Mouse (Mus musculus): ENCODE data around the gene Rptor. TPM values are rescaled to one million over a fixed set of nuclear protein-coding genes. Genes with fewer than 3 reads are reported as not detected.

The Rptor gene
- polyA plus RNA-seq, 1 experiment from 2014 or later: 9.3 TPM

DNA sequence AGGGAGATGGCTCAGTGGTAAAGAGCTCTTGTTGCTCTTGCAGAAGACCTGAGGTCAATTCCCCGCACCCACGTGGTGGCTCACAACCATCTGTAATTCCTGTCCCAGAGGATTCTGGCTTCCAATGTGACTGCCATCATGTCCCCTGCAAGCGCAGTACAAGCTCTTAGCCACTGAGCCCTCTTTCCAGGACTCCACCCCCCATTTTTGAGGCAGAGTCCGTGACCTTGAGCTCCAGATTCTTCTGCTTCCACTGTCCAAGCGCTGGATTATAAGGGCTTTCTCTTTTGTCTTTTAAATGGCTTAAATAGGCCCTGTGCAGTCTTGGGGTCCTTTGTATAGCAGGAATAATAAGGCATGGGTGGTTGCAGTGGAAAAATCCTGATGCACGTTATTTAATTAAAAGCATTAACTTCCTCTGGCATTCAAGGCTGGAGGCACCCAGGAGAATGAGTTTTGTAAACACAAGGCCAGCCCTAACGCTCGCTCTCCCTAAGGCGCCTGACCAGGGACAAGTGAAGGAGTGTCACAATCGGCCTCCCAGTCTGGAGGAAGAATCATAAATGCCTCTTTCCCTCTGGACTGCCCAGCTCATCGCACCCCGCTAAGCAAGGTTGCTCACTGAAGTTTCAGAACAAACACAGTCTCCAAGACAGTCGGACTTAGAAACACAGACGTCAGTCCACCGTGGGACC is 30.2 kb upstream of the Rptor start:
- Histone ChIP-seq H3K27me3 (replicated peaks) (no peaks in the 10 kb centered on the region), H3K36me3 (no peaks in the 10 kb centered on the region), H3K4me1 (peaks cover 6% of the 10 kb centered on the region; the same call in 1 of the 2 replicates), H3K4me3 (replicated peaks) (no peak overlapping the region), H3K9me3 (no peaks in the 10 kb centered on the region), H3K9ac (no peak overlapping the region), H3K27ac (no peak overlapping the region), H3K4me2 (no peak overlapping the region)
- 63% methylated on average over 15 of the region's 15 CpGs for WGBS
- ATAC-seq (ENCODE audit: insufficient read depth, low FRiP score, low read depth): no peak

DNA sequence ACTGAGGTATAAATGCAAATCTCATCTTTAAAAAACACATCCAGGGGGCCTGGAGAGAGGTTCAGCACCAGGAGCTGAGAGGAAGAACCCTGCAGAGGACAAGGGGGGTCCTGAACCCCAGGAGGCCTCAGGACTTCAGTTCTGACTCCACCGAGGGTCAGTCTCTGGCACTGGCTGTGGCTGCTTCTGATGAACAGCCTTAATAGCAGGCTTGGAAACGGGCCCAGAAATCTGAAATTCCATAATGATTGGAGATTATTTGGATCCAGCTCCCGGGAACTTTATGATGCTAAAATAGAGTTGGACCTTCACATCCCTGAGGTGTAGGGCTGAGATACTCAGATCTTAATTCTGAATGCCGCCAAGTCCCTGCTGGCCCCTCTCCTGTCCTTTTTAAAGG is 25.9 kb upstream of the Rptor start:
- 6% methylated on average over 4 of the region's 4 CpGs for WGBS
- no peak for ATAC-seq (ENCODE audit: insufficient read depth, low FRiP score, low read depth)

DNA sequence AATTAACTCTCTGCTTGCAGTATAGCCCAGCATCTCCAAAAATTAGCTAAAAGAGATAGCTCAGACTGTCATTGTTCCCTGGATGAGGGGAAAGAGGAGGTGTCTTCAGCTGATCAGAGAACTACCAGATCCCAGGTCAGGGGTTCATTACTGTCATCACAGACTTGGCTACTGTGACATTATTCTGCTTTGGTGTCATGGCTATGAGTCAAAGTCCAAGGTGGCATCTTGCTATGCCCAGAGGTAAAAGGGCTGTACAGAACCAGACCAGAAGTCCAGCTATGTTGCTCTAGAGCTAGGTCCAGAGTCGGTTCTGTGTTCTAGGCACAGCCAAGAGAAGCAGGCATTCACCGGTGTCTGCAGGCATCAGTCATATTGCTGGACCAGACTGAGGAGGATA is 25.0 kb upstream of the Rptor start:
- no peaks in the 10 kb centered on the region for H3K36me3 ChIP-seq
- no peak overlapping the region for H3K4me3 ChIP-seq (replicated peaks)
- WGBS: 90% methylated on average over 2 of the region's 2 CpGs
- no peaks in the 10 kb centered on the region for H3K27me3 ChIP-seq (replicated peaks)
- H3K4me1 ChIP-seq: peaks cover 6% of the 10 kb centered on the region; the same call in 1 of the 2 replicates
- H3K9me3 ChIP-seq: no peaks in the 10 kb centered on the region
- H3K27ac ChIP-seq: no peak overlapping the region
- no peak overlapping the region for H3K9ac ChIP-seq
- H3K4me2 ChIP-seq: no peak overlapping the region
- no peak for ATAC-seq (ENCODE audit: insufficient read depth, low FRiP score, low read depth)

More for the DNA sequence above, 25.9 kb upstream of the Rptor start:
- H3K4me2 ChIP-seq: no peak overlapping the region
- H3K9ac ChIP-seq: no peak overlapping the region
- no peak overlapping the region for H3K27ac ChIP-seq
- no peaks in the 10 kb centered on the region for H3K9me3 ChIP-seq
- no peaks in the 10 kb centered on the region for H3K27me3 ChIP-seq (replicated peaks)
- H3K36me3 ChIP-seq: no peaks in the 10 kb centered on the region
- H3K4me1 ChIP-seq: peaks cover 6% of the 10 kb centered on the region; the same call in 1 of the 2 replicates
- no peak overlapping the region for H3K4me3 ChIP-seq (replicated peaks)

DNA sequence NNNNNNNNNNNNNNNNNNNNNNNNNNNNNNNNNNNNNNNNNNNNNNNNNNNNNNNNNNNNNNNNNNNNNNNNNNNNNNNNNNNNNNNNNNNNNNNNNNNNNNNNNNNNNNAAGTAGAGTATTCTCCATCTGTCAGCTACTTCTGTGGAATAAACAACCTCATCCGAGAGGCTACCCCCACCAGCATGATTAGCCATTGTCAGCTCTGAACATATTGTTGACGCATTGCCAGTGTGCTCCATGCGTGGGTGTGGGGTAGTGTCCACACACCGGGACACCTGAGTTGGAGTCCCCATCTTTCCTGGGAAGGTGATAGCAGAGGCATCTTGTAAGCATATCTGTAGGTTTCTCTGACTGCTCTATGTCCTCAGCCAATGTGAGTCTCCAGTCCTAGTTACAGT is 16.2 kb upstream of the Rptor start:
- ATAC-seq (ENCODE audit: insufficient read depth, low FRiP score, low read depth): no peak

DNA sequence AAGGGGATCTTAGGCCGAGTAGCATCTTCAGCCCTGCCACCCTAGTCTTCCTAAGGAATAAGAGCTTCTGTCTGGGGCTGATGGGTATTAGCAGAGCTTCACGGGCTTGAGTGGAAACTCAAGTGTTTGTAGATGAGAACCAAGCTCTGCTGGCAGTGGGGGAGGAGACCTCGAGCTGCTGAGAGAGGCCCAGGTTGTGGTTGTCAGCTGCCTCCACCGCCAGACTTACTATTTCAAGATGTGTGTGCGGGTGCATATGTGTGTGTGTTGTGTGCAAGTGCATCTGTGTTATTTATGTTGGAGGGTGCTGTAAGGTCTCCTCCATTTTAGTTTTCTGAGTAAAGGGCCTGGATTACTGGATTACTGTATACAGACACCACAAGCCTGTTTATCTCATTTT is 15.6 kb upstream of the Rptor start:
- Histone ChIP-seq H3K9ac (no peak overlapping the region), H3K9me3 (no peaks in the 10 kb centered on the region), H3K4me3 (replicated peaks) (no peak overlapping the region), H3K4me2 (no peak overlapping the region), H3K27ac (no peak overlapping the region), H3K27me3 (replicated peaks) (no peaks in the 10 kb centered on the region), H3K36me3 (no peaks in the 10 kb centered on the region), H3K4me1 (0 out of 2 replicates have a peak, but pooled peaks cover 6% of the 10 kb centered on the region)
- ATAC-seq (ENCODE audit: insufficient read depth, low FRiP score, low read depth): no peak
- whole genome bisulfite sequencing: 44% methylated on average over 5 of the region's 5 CpGs

More for the DNA sequence above, 16.2 kb upstream of the Rptor start:
- no peak overlapping the region for H3K4me2 ChIP-seq
- H3K27me3 ChIP-seq (replicated peaks): no peaks in the 10 kb centered on the region
- no peak overlapping the region for H3K4me3 ChIP-seq (replicated peaks)
- no peak overlapping the region for H3K9ac ChIP-seq
- H3K9me3 ChIP-seq: no peaks in the 10 kb centered on the region
- 0 out of 2 replicates have a peak, but pooled peaks cover 6% of the 10 kb centered on the region for H3K4me1 ChIP-seq
- WGBS: 64% methylated on average over 4 of the region's 4 CpGs
- no peak overlapping the region for H3K27ac ChIP-seq
- H3K36me3 ChIP-seq: no peaks in the 10 kb centered on the region

DNA sequence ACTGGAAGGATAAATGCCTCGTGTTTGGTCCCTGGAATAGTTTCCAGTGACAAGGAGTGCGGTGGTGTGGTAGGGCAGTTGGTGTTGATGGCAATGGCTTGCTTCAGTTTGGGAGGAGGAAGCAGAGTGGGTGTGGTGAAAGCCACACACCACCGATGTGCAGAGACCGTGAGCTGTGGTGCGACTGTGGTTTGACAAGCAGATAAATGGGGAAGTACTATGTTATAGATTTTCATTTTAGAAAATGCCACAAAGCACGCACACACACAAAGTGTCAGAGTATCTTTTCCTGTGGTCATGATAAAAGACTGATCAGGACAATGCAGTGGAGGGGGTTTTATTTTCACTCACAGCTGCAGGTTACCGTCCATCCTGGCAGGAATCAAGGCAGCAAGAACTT is 13.5 kb upstream of the Rptor start:
- ATAC-seq (ENCODE audit: insufficient read depth, low FRiP score, low read depth): no peak
- H3K9ac ChIP-seq: no peak overlapping the region
- H3K36me3 ChIP-seq: no peaks in the 10 kb centered on the region
- no peak overlapping the region for H3K27ac ChIP-seq
- H3K4me1 ChIP-seq: 0 out of 2 replicates have a peak, but pooled peaks cover 6% of the 10 kb centered on the region
- H3K4me3 ChIP-seq (replicated peaks): no peak overlapping the region
- H3K9me3 ChIP-seq: no peaks in the 10 kb centered on the region
- H3K4me2 ChIP-seq: no peak overlapping the region
- H3K27me3 ChIP-seq (replicated peaks): no peaks in the 10 kb centered on the region
- 73% methylated on average over 7 of the region's 7 CpGs for whole genome bisulfite sequencing

DNA sequence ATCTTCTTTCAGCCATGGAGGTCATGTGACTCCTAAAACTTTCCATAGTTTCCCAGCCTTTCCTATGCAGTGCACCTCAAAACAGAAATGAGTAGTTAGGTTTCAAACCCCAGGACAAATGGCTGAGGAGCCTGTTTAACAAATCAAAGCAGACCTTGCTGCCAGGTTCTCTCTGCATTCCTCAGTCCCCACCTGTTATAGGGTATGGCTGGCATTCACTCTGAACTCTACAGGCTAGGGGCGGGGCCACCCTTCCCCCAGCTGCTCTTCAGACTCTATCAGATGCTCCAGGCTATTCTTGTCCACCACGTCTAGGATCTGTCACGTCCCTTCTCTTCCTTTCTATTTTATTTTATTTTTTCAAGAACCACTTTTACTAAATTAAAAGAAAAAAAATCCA is 8.7 kb upstream of the Rptor start:
- no peak overlapping the region for H3K9ac ChIP-seq
- H3K36me3 ChIP-seq: no peaks in the 10 kb centered on the region
- no peaks in the 10 kb centered on the region for H3K4me1 ChIP-seq
- H3K4me2 ChIP-seq: no peak overlapping the region
- H3K9me3 ChIP-seq: no peaks in the 10 kb centered on the region
- ATAC-seq (ENCODE audit: insufficient read depth, low FRiP score, low read depth): no peak
- H3K27ac ChIP-seq: no peak overlapping the region
- 27% methylated on average over 3 of the region's 3 CpGs for WGBS
- H3K4me3 ChIP-seq (replicated peaks): no peak overlapping the region
- H3K27me3 ChIP-seq (replicated peaks): no peaks in the 10 kb centered on the region

DNA sequence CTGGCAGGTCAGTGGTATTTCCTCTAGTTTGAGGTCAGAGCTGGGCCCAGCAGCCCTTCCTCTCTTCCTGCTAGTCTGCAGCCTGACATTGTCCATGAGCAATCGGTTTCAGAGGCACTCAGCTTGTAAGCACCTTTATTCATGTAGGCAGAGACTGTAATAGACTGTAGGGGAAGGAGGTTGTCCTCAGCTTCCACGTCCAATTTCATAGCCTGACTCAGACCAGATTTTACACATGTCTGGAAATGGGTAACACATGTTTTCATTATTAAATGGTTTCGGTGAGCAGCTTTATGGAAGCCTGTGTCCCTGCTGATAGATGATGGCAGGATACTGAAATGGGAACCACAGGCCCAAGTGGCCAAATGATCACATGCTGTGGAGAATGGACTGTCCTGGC is 3.8 kb upstream of the Rptor start:
- Histone ChIP-seq H3K36me3 (no peaks in the 10 kb centered on the region), H3K4me1 (peaks cover 3% of the 10 kb centered on the region; the same call in 1 of the 2 replicates)

DNA sequence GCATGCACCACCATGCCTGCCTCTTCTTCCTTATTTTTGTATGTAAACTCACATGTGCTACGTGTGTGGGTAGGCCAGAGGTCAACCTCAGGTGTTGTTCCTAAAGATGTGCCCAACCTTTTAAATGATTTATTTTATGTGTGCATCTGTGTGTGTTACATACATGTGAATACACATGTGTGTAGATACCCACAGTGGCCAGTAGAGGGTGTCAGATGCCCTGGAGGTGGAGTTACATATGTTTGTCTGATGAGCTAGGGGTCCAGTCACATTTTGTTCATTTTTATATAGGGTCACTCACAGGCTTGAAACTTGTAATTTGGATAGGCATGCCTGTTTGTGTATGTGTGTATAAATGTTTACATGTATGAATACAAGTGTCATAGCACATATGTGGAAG is 2.4 kb upstream of the Rptor start:
- H3K36me3 ChIP-seq: no peaks in the 10 kb centered on the region
- H3K27me3 ChIP-seq (replicated peaks): no peaks in the 10 kb centered on the region
- H3K4me1 ChIP-seq: peaks cover 8% of the 10 kb centered on the region
- H3K9ac ChIP-seq: no peak overlapping the region
- no peak overlapping the region for H3K4me2 ChIP-seq
- no peak overlapping the region for H3K27ac ChIP-seq
- H3K4me3 ChIP-seq (replicated peaks): no peak overlapping the region
- no peak for ATAC-seq (ENCODE audit: insufficient read depth, low FRiP score, low read depth)
- 81% methylated on average over 1 of the region's 1 CpGs for WGBS
- H3K9me3 ChIP-seq: no peaks in the 10 kb centered on the region

More for the DNA sequence above, 3.8 kb upstream of the Rptor start:
- ATAC-seq (ENCODE audit: insufficient read depth, low FRiP score, low read depth): no peak
- Histone ChIP-seq H3K9me3 (no peaks in the 10 kb centered on the region), H3K4me2 (no peak overlapping the region), H3K27me3 (replicated peaks) (no peaks in the 10 kb centered on the region), H3K4me3 (replicated peaks) (no peak overlapping the region), H3K9ac (no peak overlapping the region), H3K27ac (no peak overlapping the region)
- 53% methylated on average over 3 of the region's 3 CpGs for WGBS

DNA sequence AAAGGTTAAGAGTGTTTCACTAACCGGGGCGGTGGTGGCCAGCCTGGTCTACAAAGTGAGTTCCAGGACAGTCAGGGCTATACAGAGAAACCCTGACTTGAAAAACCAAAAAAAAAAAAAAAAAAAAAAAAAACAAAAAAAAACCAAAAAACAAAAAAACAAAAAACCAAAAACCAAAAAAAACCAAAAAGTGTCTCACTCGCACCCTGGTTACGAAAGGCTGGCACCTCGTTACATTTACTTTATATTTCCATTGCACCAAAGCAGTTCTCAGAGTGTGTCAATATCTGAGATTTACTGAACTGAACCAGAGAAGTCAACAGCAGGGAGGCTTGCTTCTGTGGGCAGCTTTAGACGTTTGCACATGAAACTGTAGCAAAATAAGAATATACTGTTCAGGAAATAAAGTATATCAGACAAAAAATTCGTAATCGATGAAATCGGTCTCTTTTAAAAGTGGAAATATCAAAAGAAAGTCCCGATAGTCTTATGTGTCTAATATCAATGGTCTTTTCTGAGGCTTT is 466 bp upstream of the Rptor start:
- Histone ChIP-seq H3K9ac (no peak overlapping the region), H3K27me3 (replicated peaks) (no peaks in the 10 kb centered on the region), H3K9me3 (no peaks in the 10 kb centered on the region), H3K4me1 (peaks cover 8% of the 10 kb centered on the region), H3K4me3 (replicated peaks) (peak overlapping the region; percentile 100; the same call in 1 of the 2 replicates), H3K36me3 (no peaks in the 10 kb centered on the region), H3K4me2 (peak overlapping the region; percentile 83), H3K27ac (no peak overlapping the region)
- WGBS: 34% methylated on average over 10 of the region's 10 CpGs
- ATAC-seq (ENCODE audit: insufficient read depth, low FRiP score, low read depth): no peak

DNA sequence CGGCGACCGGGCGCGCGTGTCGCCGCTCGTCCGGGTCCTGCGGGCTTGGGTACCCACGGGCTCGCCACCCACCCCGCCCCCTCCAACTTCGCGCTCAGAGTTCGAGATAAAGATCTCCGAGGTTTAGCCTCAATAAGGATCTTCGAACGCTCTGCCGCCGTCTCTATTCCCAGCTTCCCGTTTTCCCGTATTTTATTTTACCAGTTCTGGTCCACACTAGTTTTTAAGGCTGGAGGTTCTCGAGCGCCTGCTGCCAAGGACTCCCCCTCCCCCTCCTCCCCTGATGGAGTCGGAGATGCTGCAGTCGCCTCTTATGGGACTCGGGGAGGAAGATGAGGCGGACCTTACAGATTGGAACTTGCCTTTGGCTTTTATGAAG is 811 bp downstream of the Rptor start:
- H3K9me3 ChIP-seq: no peaks in the 10 kb centered on the region
- peak overlapping the region; percentile 83 for H3K4me2 ChIP-seq
- H3K4me1 ChIP-seq: peaks cover 8% of the 10 kb centered on the region
- ATAC-seq (ENCODE audit: insufficient read depth, low FRiP score, low read depth): no peak
- H3K9ac ChIP-seq: peak overlapping the region; percentile 94
- H3K27me3 ChIP-seq (replicated peaks): no peaks in the 10 kb centered on the region
- no peaks in the 10 kb centered on the region for H3K36me3 ChIP-seq
- H3K27ac ChIP-seq: peak overlapping the region; percentile 83
- H3K4me3 ChIP-seq (replicated peaks): peak overlapping the region; percentile 100
- whole genome bisulfite sequencing: under 1% methylated on average over 27 of the region's 30 CpGs

DNA sequence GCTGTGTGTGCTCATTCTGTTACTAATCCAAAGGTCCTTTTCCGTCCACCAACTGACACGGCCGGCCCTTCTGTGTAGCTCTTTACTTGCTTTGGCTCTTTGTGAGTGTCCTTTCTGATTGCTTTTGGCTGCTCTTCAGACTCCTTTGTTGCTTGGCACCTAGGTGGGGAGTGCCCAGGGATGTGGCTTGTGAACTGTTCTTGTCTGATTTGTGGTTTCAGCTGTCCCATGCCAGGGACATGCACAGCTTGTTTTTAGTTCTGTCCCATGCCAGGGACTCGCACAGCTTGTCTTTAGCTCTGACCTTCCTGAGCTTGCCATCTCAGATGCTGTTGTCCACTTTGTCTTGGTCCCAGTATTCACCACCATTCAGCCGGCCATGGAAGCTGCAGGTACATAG is 4.8 kb downstream of the Rptor start:
- 89% methylated on average over 5 of the region's 5 CpGs for WGBS
- Histone ChIP-seq H3K9me3 (no peaks in the 10 kb centered on the region), H3K4me1 (peaks cover 10% of the 10 kb centered on the region), H3K36me3 (no peaks in the 10 kb centered on the region), H3K4me2 (no peak overlapping the region), H3K9ac (no peak overlapping the region), H3K4me3 (replicated peaks) (no peak overlapping the region), H3K27ac (no peak overlapping the region), H3K27me3 (replicated peaks) (no peaks in the 10 kb centered on the region)
- no peak for ATAC-seq (ENCODE audit: insufficient read depth, low FRiP score, low read depth)
